Mouse (Mus musculus) small intestine, adult 2 months (tissue): Measurements from ENCODE around the gene Lax1. TPM values are rescaled to one million over a fixed set of nuclear protein-coding genes. Genes with fewer than 3 reads are reported as not detected.
A peak's percentile ranks its signal among the peaks of the same experiment; 100 is the strongest.

ENCODE experiments used
- H3K27ac ChIP-seq: fragments of 200-500 bp; 2 replicates; pipeline ENCODE4 v1.5.1; 2012; ENCODE audit warnings: low read depth, low read length, control low read depth, inconsistent platforms; ENCODE audit not compliant: insufficient read depth
- H3K27me3 ChIP-seq: fragments of 200-500 bp; 2 replicates; pipeline ENCODE4 v1.6.1; 2012; ENCODE audit warnings: mild to moderate bottlenecking, moderate library complexity, low read length, inconsistent platforms; ENCODE audit not compliant: control insufficient read depth, insufficient read depth
- H3K36me3 ChIP-seq: fragments of 200-500 bp; 2 replicates; pipeline ENCODE4 v1.6.1; 2012; ENCODE audit warnings: mild to moderate bottlenecking, low read length, control low read depth, inconsistent platforms; ENCODE audit not compliant: control insufficient read depth, insufficient read depth
- H3K4me1 ChIP-seq: fragments of 200-500 bp; 2 replicates; pipeline ENCODE4 v1.6.1; 2012; ENCODE audit warnings: low read length, inconsistent platforms, mixed read lengths; ENCODE audit not compliant: control insufficient read depth, insufficient read depth, insufficient read length
- H3K4me3 ChIP-seq: fragments of 200-500 bp; 2 replicates; pipeline ENCODE4 v1.5.1; 2012; ENCODE audit warnings: low read depth, mild to moderate bottlenecking, control low read depth, inconsistent platforms, low read length, moderate library complexity
- CTCF ChIP-seq: fragments of 200-500 bp; IDR thresholded peaks from 2 replicates; pipeline ENCODE4 v1.5.1; 2012; ENCODE audit warnings: low read depth, mild to moderate bottlenecking, control low read depth, inconsistent platforms, low read length, moderate library complexity, mixed read lengths; ENCODE audit not compliant: insufficient replicate concordance, insufficient read length; ENCODE audit errors: extremely low read depth
- POLR2A ChIP-seq: fragments of 200-500 bp; IDR thresholded peaks from 2 replicates; pipeline ENCODE4 v1.6.1; 2012; ENCODE audit warnings: low read depth, mild to moderate bottlenecking, control low read depth, inconsistent platforms, low read length, moderate library complexity
- WGBS: fragments of 180-500 bp; shearing (Covaris S2); methylation state at CpG from one replicate; pipeline ENCODE4 v1.1.7; 2018; 5-methylcytosine and 5-hydroxymethylcytosine counted together
- polyA plus RNA-seq: library from polyadenylated mRNA; depleted of rRNA; stranded (reverse); fragments of >200 nt; gene quantifications from 2 replicates; pipeline ENCODE4 v1.2.3, GENCODE M21; 2012; rRNA removed

The Lax1 gene
- 4.3 and 8.2 TPM in 2 replicates for polyA plus RNA-seq

DNA sequence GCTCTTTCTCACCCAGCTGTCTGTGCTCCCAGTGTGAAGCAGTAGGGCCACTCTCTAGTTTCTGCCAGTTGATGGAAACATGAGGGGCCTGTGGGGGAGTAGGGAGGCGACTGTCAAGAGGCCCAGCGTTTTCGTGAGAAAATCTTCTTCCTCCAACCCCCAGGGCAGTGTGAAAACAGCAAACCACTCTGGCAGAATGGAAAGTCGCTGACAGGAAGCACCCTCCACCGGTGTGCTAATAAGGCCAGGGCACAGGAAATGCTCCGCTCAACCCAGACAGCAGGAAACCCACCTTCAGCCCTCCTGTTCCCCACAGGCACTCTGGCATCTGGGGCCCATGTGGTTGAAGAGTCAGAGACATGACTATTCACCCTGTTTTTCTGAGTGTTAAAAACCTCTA is at the start of gene Lax1:
Lax1 (minus strand) TSS at position 212 of the 400 bp plus-strand sequence.
- TF ChIP-seq CTCF (no peak), POLR2A (no peak)
- Histone ChIP-seq H3K4me1 (peaks cover 23% of the 10 kb centered on the region; the same call in 1 of the 2 replicates), H3K4me3 (peak within 1 kb of the TSS; percentile 52), H3K27me3 (no peaks in the 10 kb centered on the region), H3K36me3 (no peaks in the 10 kb centered on the region), H3K27ac (peak within 1 kb of the TSS; percentile 79)
- WGBS = 57% methylated on average over 6 of the region's 6 CpGs

DNA sequence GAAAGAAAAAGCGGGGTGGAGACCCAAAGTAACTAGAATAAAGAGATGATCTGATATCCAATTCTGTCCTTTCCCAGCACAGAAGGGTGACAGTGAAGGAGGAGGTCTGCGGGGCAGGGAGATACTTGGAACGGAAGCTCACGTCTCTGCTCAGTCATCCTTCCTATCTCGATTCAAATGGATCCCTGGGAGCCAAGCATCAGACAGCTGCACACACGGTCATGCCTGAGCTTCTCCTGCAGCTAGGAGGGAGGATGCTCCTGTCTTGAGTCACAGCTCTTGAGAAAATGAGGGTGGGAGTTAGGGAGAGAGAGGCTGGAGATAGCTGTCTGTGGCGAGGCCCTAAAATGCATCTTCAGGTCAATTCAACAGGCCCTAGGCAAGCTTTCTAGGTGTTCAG is 46.8 kb upstream of the Lax1 start:
- Histone ChIP-seq H3K27ac (no peak overlapping the region), H3K36me3 (no peaks in the 10 kb centered on the region; the same call in 1 of the 2 replicates), H3K27me3 (no peaks in the 10 kb centered on the region), H3K4me1 (no peaks in the 10 kb centered on the region), H3K4me3 (no peak overlapping the region)
- TF ChIP-seq CTCF (no peak), POLR2A (no peak)
- WGBS = 78% methylated on average over 7 of the region's 7 CpGs

DNA sequence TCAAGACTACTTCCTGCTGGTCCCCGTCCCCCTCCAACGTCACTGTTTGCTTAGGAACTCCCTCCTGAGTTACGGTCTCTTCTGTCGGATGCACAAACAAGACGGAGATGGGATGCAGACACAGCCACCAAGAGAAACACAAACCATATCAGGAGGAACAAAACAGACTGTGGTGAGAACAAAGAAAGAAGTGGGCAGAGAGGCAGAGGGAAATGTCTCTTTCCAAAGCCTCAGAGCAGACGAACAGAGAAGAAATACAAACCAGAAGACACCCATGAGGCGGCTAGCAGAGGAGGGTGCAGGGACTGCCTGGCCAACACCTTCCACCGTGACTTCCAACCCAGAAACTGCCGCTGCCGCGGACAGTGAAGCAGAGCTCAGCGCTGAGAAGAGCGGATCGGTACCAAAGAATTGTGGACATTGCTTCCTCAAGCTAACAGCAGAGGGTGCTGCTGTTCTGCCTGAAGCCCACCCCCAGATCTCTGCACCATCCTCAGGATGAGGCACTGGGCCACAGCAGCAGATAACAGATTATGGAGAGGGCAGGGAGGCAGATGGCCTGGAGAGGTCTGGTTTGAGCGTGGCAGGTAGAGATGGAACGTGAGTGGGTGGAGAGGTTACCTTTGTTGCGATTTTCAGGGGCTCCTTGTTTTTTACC is 46.2 kb upstream of the Lax1 start:
- H3K4me3 ChIP-seq = no peak overlapping the region
- H3K27me3 ChIP-seq = no peaks in the 10 kb centered on the region
- H3K36me3 ChIP-seq = no peaks in the 10 kb centered on the region; the same call in 1 of the 2 replicates
- TF ChIP-seq CTCF = peak; percentile 67; the same call in 1 of the 2 replicates
- TF ChIP-seq POLR2A = no peak
- H3K27ac ChIP-seq = no peak overlapping the region
- H3K4me1 ChIP-seq = no peaks in the 10 kb centered on the region
- 27% methylated on average over 17 of the region's 17 CpGs for WGBS

DNA sequence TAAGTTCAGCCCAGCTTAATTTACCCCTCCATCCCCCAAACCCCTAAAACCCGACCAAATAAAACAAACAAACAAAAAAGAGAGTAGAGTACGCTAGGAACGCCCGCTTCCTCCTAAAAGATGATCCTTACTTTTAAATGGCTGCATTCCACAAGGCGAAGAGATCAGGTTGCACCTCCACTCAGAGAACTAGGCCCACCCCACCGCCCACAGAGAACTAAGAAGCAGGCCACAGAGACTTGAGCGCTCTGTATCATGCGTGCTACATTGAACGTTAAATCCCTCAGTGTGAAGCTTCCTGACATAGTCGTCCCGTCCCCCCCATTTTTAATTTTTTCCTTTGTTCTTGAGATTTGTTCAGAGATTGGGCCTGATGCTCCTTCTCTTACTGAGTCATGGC is 42.9 kb upstream of the Lax1 start:
- Histone ChIP-seq H3K27me3 (no peaks in the 10 kb centered on the region), H3K27ac (no peak overlapping the region), H3K4me3 (no peak overlapping the region), H3K36me3 (peaks cover 2% of the 10 kb centered on the region; the same call in 1 of the 2 replicates), H3K4me1 (no peaks in the 10 kb centered on the region)
- TF ChIP-seq CTCF (no peak), POLR2A (no peak)
- 87% methylated on average over 11 of the region's 11 CpGs for WGBS

DNA sequence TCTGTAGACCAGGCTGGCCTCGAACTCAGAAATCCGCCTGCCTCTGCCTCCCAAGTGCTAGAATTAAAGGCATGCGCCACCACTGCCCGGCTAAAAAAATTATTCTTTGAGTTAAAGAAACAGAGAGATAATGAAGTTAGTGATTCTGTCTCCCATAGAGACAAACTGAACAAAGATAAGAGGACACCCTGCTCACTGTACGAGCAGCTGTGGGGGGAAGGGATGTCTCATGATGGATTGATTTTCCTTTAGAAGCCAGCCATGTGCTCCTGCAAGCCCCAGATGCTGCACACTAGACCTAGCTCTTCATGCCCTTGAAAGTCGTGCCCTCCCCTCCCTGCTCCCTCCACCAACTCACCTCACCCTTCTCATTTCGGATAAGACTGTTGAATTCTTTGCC is 38.4 kb upstream of the Lax1 start:
- H3K4me1 ChIP-seq = no peaks in the 10 kb centered on the region
- H3K27ac ChIP-seq = no peak overlapping the region
- no peak overlapping the region for H3K4me3 ChIP-seq
- TF ChIP-seq POLR2A = no peak
- TF ChIP-seq CTCF = no peak
- no peaks in the 10 kb centered on the region for H3K27me3 ChIP-seq
- 0 out of 2 replicates have a peak, but pooled peaks cover 2% of the 10 kb centered on the region for H3K36me3 ChIP-seq
- WGBS = 68% methylated on average over 7 of the region's 7 CpGs

DNA sequence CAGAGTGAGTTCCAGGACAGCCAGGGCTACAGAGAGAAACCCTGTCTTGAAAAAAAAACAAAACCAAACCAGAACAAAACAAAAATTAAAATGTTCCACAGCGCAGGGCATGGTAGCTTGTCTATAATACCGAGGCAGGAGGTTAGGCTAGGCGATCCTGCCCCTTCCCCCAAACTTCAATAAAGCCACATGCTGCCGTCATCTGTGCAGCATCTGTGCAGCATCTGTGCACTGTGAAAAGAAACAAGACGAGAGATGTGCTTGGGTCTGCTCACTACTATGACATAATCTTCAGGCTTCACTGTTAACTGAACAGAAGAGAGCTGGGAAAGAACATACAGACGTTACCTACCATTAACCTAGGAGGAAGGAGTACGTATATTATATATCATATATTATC is 30.4 kb upstream of the Lax1 start:
- no peaks in the 10 kb centered on the region for H3K27me3 ChIP-seq
- WGBS = 88% methylated on average over 7 of the region's 7 CpGs
- H3K27ac ChIP-seq = no peak overlapping the region
- no peak for TF ChIP-seq POLR2A
- no peak for TF ChIP-seq CTCF
- no peak overlapping the region for H3K4me3 ChIP-seq
- no peaks in the 10 kb centered on the region for H3K4me1 ChIP-seq
- H3K36me3 ChIP-seq = no peaks in the 10 kb centered on the region

DNA sequence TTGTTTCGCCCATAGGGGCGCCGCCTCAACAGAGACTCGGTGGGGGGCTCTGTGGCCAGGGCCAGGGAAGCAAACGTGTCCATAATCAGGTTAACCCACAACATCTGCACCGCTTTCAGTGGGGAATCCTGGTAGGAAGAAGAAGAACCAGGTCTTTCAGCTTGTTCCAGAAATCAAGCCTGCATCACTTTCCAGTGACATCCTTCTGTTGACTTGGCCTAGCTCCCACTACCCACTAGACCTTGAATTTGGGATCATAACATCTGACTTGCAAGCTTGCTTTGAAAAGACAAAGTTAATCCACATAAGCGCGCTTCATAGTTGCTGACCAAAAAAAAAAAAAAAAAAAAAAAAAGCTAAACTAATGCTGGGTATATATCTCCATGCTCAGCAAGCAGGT is 28.9 kb upstream of the Lax1 start:
- no peak for TF ChIP-seq POLR2A
- TF ChIP-seq CTCF = no peak
- WGBS = 93% methylated on average over 8 of the region's 8 CpGs

More for the DNA sequence above, 28.9 kb upstream of the Lax1 start:
- Histone ChIP-seq H3K4me3 (no peak overlapping the region), H3K27me3 (no peaks in the 10 kb centered on the region), H3K27ac (no peak overlapping the region), H3K36me3 (no peaks in the 10 kb centered on the region), H3K4me1 (no peaks in the 10 kb centered on the region)
